Mouse (Mus musculus) C2C12 (cell line): ENCODE data around the gene Nudcd2. TPM values are rescaled to one million over a fixed set of nuclear protein-coding genes. Genes with fewer than 3 reads are reported as not detected.
A peak's percentile ranks its signal among the peaks of the same experiment; 100 is the strongest.

Experiments
- H3K27me3 ChIP-seq: one replicate; pipeline ENCODE4 v1.6.1; 2011; ENCODE audit not compliant: control insufficient read depth, insufficient read depth, insufficient read length
- H3K36me3 ChIP-seq: one replicate; pipeline ENCODE4 v1.6.1; 2011; ENCODE audit not compliant: control insufficient read depth, insufficient read depth
- H3K4me3 ChIP-seq: one replicate; pipeline ENCODE4 v1.5.1; 2011; ENCODE audit warnings: mild to moderate bottlenecking, control low read depth; ENCODE audit not compliant: poor library complexity, insufficient read depth, severe bottlenecking
- H3K79me2 ChIP-seq: one replicate; pipeline ENCODE4 v1.6.1; 2011; ENCODE audit not compliant: control insufficient read depth, insufficient read depth
- H3K79me3 ChIP-seq: one replicate; pipeline ENCODE4 v1.6.1; 2011; ENCODE audit warnings: low read depth, control low read depth
- H3ac ChIP-seq: one replicate; pipeline ENCODE3; 2011; ENCODE audit warnings: low read depth; ENCODE audit not compliant: control insufficient read depth, insufficient read length
- CEBPB ChIP-seq: IDR thresholded peaks from one replicate; pipeline ENCODE4 v1.6.1; 2011; ENCODE audit warnings: low read depth, mild to moderate bottlenecking, control low read depth, moderate library complexity
- CTCF ChIP-seq: IDR thresholded peaks from one replicate; pipeline ENCODE4 v1.5.1; 2011; ENCODE audit not compliant: control insufficient read depth, insufficient read depth, insufficient read length
- FOSL1 ChIP-seq: IDR thresholded peaks from one replicate; pipeline ENCODE4 v1.8.0; 2011; ENCODE audit warnings: mild to moderate bottlenecking, low read length; ENCODE audit not compliant: poor library complexity, insufficient read depth, severe bottlenecking
- MAX ChIP-seq: IDR thresholded peaks from one replicate; pipeline ENCODE4 v1.6.1; 2011; ENCODE audit warnings: mild to moderate bottlenecking, control low read depth
- MYOD1 ChIP-seq: IDR thresholded peaks from one replicate; pipeline ENCODE4 v1.6.1; 2011; ENCODE audit warnings: low read depth; ENCODE audit not compliant: control insufficient read depth, insufficient read length
- MYOG ChIP-seq: IDR thresholded peaks from one replicate; pipeline ENCODE4 v1.6.1; 2011; ENCODE audit not compliant: control insufficient read depth, insufficient read length; ENCODE audit errors: extremely low read depth
- USF1 ChIP-seq: IDR thresholded peaks from one replicate; pipeline ENCODE4 v1.6.1; 2011; ENCODE audit warnings: low read depth, mild to moderate bottlenecking, control low read depth, moderate library complexity
- long read RNA-seq, 2 experiments: library from polyadenylated mRNA; unstranded; transcript quantifications; one replicate each; pipeline ENCODE4 v2.0.0; 2019 to 2020
- polyA plus RNA-seq: library from polyadenylated mRNA; unstranded; fragments of >200 nt; fragmentation: generic; extraction: Trizol; gene quantifications from one replicate; pipeline ENCODE4 v1.2.1, GENCODE M21; 2012; ENCODE audit warnings: missing spikeins

Nudcd2 gene
- 64.2 TPM for polyA plus RNA-seq
- long read RNA-seq, experiment 1, transcript Nudcd2-201 (4 exons, 1,577 nt), result major isoform, 103 of 125 reads
- long read RNA-seq, experiment 1, transcript Nudcd2-204 (4 exons, 577 nt), result minor isoform, 6 of 125 reads
- long read RNA-seq, experiment 1, transcript Nudcd2-203 (4 exons, 727 nt), result minor isoform, 6 of 125 reads
- long read RNA-seq, experiment 1, partial matches to known transcripts, result 0 of 125 reads
- long read RNA-seq, experiment 1, other reads (novel, unspliced or antisense), result 9 of 125 reads
- long read RNA-seq, experiment 2, transcript Nudcd2-203 (4 exons, 727 nt), result minor isoform, 13 of 284 reads
- long read RNA-seq, experiment 2, transcript Nudcd2-201 (4 exons, 1,577 nt), result major isoform, 244 of 284 reads
- long read RNA-seq, experiment 2, transcript Nudcd2-204 (4 exons, 577 nt), result minor isoform, 19 of 284 reads
- long read RNA-seq, experiment 2, partial matches to known transcripts, result 0 of 284 reads
- long read RNA-seq, experiment 2, other reads (novel, unspliced or antisense), result 8 of 284 reads

DNA sequence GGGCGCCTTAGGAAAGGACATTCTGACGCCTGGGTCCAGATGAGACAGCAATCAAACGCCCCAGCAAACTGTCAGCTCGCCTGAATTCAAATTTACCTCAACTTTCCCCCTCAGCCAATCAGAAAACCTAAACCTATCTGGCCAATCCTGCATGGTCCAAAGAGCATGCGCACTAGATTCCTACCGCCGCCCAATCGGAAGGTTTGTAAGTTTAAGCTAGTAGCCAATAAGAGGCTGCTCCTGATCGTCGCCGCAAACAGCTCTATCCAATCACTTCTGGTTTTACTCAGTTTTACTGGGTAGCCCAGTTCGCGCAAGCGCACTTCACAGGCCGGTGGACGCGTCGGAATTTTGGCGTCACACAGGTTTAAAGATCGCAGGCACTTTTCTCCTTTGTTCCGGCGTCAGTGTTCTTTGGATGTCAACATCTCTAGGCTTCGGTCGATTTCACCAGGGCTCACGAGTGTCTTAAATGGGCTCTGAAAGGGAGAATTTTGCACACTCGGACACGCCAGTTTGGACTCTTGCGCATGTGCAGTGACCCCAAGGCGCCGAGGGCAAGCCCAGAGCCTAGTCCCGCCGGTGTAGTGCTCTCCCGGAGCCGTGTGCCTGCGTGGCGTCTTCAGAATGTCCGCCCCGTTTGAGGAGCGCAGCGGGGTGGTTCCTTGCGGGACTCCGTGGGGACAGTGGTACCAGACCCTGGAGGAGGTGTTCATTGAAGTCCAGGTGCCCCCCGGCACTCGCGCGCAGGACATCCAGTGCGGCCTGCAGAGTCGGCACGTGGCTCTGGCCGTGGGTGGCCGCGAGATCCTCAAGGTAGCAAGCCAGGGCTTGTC lies at the start of gene Nudcd2, which contains the start of gene Hmmr:
Nudcd2 (plus strand) TSS at position 329 of the 836 bp plus-strand sequence.
Hmmr (minus strand) TSS at position 84 of the 836 bp plus-strand sequence.
- Histone ChIP-seq H3K4me3 (peak within 1 kb of the TSS; percentile 96), H3K79me3 (peaks cover 69% of the 10 kb centered on the region), H3K79me2 (peaks cover 88% of the 10 kb centered on the region), H3K27me3 (no peaks in the 10 kb centered on the region), H3ac (peak within 1 kb of the TSS; percentile 86), H3K36me3 (peaks cover 40% of the 10 kb centered on the region)
- TF ChIP-seq USF1, result peak; percentile 3
- no peak for TF ChIP-seq FOSL1
- TF ChIP-seq CEBPB, result no peak
- peak; percentile 90 for TF ChIP-seq MAX

DNA sequence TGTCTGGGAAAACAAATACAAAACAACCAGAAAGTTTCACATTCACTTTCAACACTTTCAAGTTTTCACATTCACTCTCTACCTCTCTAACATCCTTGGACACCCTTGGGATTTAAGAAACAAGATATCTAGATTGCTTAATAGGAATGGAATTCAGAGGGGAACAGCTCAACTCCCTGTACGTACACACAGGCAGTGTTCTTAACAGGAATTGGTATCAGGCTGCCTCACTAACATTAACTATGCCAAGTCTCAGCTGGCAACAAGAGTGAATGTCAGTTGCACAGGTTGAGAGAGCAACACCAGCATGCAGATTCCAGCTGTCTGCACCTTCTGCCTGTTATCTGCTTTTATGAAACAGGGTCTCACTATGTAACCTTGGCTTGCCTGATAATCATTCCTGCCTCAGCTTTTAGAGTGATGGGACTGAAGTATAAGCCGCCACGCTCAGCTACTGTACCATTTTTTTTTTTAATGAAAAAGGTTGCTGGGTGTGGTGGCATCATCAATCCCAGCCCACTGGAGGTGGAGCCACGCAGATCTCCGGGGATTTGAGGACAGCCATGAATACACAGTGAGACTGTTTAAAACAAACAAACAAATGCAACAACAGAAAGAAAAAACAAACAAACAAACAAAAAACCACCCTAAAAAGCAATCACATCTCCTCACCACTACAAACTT lies 42.9 kb upstream of the Nudcd2 start:
- Histone ChIP-seq H3K36me3 (peaks cover 18% of the 10 kb centered on the region), H3K27me3 (no peaks in the 10 kb centered on the region), H3K79me2 (peaks cover 77% of the 10 kb centered on the region), H3K4me3 (no peak overlapping the region), H3ac (no peak overlapping the region), H3K79me3 (peaks cover 53% of the 10 kb centered on the region)
- TF ChIP-seq MAX, result no peak
- peak; percentile 62 for TF ChIP-seq CEBPB

GRCm38 (mm10) chr11:40692101-40692509 lies 41.4 kb upstream of the Nudcd2 start:
- Histone ChIP-seq H3K4me3 (peak overlapping the region; percentile 74), H3K27me3 (no peaks in the 10 kb centered on the region), H3ac (peak overlapping the region; percentile 32), H3K36me3 (peaks cover 9% of the 10 kb centered on the region), H3K79me2 (peaks cover 61% of the 10 kb centered on the region), H3K79me3 (peaks cover 46% of the 10 kb centered on the region)
- TF ChIP-seq FOSL1 (no peak), USF1 (no peak), MAX (no peak), CTCF (no peak), MYOG (no peak), CEBPB (no peak), MYOD1 (no peak)

GRCm38 (mm10) chr11:40692511-40693365 lies 40.7 kb upstream of the Nudcd2 start:
- peaks cover 2% of the 10 kb centered on the region for H3K36me3 ChIP-seq
- peak overlapping the region; percentile 74 for H3K4me3 ChIP-seq
- H3K79me2 ChIP-seq, result peaks cover 55% of the 10 kb centered on the region
- peak overlapping the region; percentile 58 for H3ac ChIP-seq
- peaks cover 42% of the 10 kb centered on the region for H3K79me3 ChIP-seq
- H3K27me3 ChIP-seq, result no peaks in the 10 kb centered on the region
- TF ChIP-seq USF1 (peak; percentile 71), MAX (peak; percentile 95), CEBPB (no peak)

DNA sequence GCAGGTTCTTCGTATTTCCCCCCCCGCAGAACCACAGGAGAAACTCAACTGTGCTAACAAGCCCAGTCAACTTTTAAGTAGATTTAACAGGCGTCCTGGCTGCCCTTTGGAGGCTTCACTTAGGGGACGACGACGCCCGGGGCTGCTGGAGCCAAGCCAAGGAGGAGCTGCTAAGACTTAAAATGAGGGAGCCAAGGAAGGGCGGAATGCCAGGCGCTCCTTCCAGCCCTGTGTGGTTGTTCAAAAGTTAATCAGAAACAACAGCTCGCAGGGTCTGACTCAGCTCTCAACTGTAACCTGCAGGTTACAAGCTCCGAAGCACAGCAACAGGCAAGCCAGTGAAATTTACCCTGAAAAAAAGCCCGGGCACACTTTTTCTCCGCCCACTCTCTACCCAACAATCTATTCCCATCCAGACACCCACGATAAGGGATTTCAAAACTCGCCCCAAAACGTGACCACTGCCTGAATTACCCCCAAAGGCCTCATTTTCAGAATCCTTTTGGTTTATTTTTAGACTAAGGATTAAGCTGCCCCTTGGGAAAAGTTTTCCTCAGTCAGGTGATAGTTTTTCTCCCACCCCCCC lies 40.0 kb upstream of the Nudcd2 start:
- Histone ChIP-seq H3ac (peak overlapping the region; percentile 57), H3K27me3 (no peaks in the 10 kb centered on the region), H3K36me3 (no peaks in the 10 kb centered on the region), H3K79me2 (peaks cover 48% of the 10 kb centered on the region), H3K79me3 (peaks cover 36% of the 10 kb centered on the region), H3K4me3 (peak overlapping the region; percentile 74)
- TF ChIP-seq USF1 (no peak), CTCF (no peak), MYOG (no peak), FOSL1 (no peak), CEBPB (no peak), MAX (no peak), MYOD1 (no peak)
